Mouse (Mus musculus) liver, embryonic 14.5 days (tissue): Measurements from ENCODE around the gene Hemk1. TPM values are rescaled to one million over a fixed set of nuclear protein-coding genes. Genes with fewer than 3 reads are reported as not detected.

Source experiments
- ATAC-seq: fragments of 200-750 bp; cut with Nextera tagmentation; 2 replicates; pipeline ENCODE4 v1.8.0; 2017; ENCODE audit warnings: moderate number of reproducible peaks, mild to moderate bottlenecking, moderate library complexity; ENCODE audit not compliant: insufficient read depth
- DNase-seq, 3 experiments: peaks; one replicate each; pipeline ENCODE4 v3.0.0-alpha.2; 2012 to 2013; ENCODE audit warnings: low read depth in 3 of 3, low spot score in 3 of 3
- H3K27ac ChIP-seq: fragments of 300-500 bp; sonication (generic); 2 replicates; pipeline ENCODE4 v1.5.1; 2014; ENCODE audit warnings: moderate library complexity, mild to moderate bottlenecking, control low read depth, inconsistent platforms
- H3K27me3 ChIP-seq: fragments of 300-500 bp; sonication (generic); 2 replicates; pipeline ENCODE4 v1.6.1; 2014; ENCODE audit warnings: mild to moderate bottlenecking, low read length, moderate library complexity; ENCODE audit not compliant: control insufficient read depth, insufficient read depth
- H3K36me3 ChIP-seq: fragments of 300-500 bp; sonication (generic); replicated peaks from 2 replicates; pipeline ENCODE4 v1.6.1; 2014; ENCODE audit warnings: low read depth; ENCODE audit not compliant: control insufficient read depth, insufficient read depth
- H3K4me1 ChIP-seq, 2 experiments: fragments of 200-500 bp in 1 of 2; fragments of 300-500 bp in 1 of 2; sonication (generic) in 1 of 2; replicated peaks; 2 replicates each; pipeline ENCODE4 v1.6.1; 2012 to 2014; ENCODE audit warnings: antibody characterized with exemption in 1 of 2, inconsistent platforms in 1 of 2, low read length in 1 of 2; ENCODE audit not compliant: control insufficient read depth in 2 of 2, insufficient read depth in 2 of 2
- H3K4me2 ChIP-seq: fragments of 300-500 bp; sonication (generic); 2 replicates; pipeline ENCODE4 v1.6.1; 2014; ENCODE audit warnings: low read depth, mild to moderate bottlenecking, control low read depth, moderate library complexity
- H3K4me3 ChIP-seq, 2 experiments: fragments of 200-500 bp in 1 of 2; fragments of 300-500 bp in 1 of 2; sonication (generic) in 1 of 2; 2 replicates each; pipeline ENCODE4 v1.5.1; 2012 to 2014; ENCODE audit warnings: low read depth in 2 of 2, low read length in 2 of 2, mild to moderate bottlenecking in 2 of 2, control low read depth in 1 of 2, inconsistent platforms in 1 of 2, moderate library complexity in 1 of 2; ENCODE audit not compliant: insufficient read depth in 1 of 2
- H3K9ac ChIP-seq: fragments of 300-500 bp; sonication (generic); replicated peaks from 2 replicates; pipeline ENCODE4 v1.6.1; 2014; ENCODE audit warnings: mild to moderate bottlenecking, control low read depth, moderate library complexity
- H3K9me3 ChIP-seq: fragments of 300-500 bp; sonication (generic); 2 replicates; pipeline ENCODE4 v1.6.1; 2016; ENCODE audit warnings: low read length, mixed read lengths; ENCODE audit not compliant: control insufficient read depth
- CTCF ChIP-seq: IDR thresholded peaks from 2 replicates; pipeline ENCODE4 v1.5.1; 2016; ENCODE audit warnings: antibody characterized with exemption, low read depth, control low read depth
- EP300 ChIP-seq: IDR thresholded peaks from 2 replicates; pipeline ENCODE4 v1.6.1; 2016; ENCODE audit warnings: antibody characterized with exemption, low read depth
- WGBS: fragments of 180-500 bp; shearing (Covaris S2); extraction: QIAGEN DNeasy Blood & Tissue Kit; methylation state at CpG from one replicate; pipeline ENCODE4 v1.1.7; 2014; ENCODE audit not compliant: insufficient replicate concordance; 5-methylcytosine and 5-hydroxymethylcytosine counted together
- polyA plus RNA-seq, 2 experiments: library from polyadenylated mRNA; depleted of rRNA in 1 of 2; stranded (reverse) in 1 of 2; unstranded in 1 of 2; fragments of >200 nt; fragmentation: Nextera tagmentation in 1 of 2; extraction: Ambion mirVana in 1 of 2; gene quantifications; 2 replicates each; pipeline versions ENCODE4 v1.2.1 to v1.2.3; 2012 to 2014

The Hemk1 gene
- polyA plus RNA-seq, 2 experiments: 2.2 to 3.3 TPM

GRCm38 (mm10) chr9:107298876-107299275, 39.3 kb downstream of the Hemk1 start:
- Histone ChIP-seq H3K9me3 (no peaks in the 10 kb centered on the region), H3K36me3 (peaks cover 15% of the 10 kb centered on the region), H3K4me1 (peaks cover 36 to 63% of the 10 kb centered on the region in 2 experiments), H3K27me3 (no peaks in the 10 kb centered on the region), H3K27ac (peak overlapping the region; percentile 68), H3K9ac (peak overlapping the region; percentile 91), H3K4me2 (peak overlapping the region; percentile 84), H3K4me3 (peak overlapping the region; percentile 61 to 91)
- 77% methylated on average over 6 of the region's 6 CpGs for WGBS
- TF ChIP-seq CTCF (no peak), EP300 (no peak)
- ATAC-seq: no peak
- no peak for DNase-seq

DNA sequence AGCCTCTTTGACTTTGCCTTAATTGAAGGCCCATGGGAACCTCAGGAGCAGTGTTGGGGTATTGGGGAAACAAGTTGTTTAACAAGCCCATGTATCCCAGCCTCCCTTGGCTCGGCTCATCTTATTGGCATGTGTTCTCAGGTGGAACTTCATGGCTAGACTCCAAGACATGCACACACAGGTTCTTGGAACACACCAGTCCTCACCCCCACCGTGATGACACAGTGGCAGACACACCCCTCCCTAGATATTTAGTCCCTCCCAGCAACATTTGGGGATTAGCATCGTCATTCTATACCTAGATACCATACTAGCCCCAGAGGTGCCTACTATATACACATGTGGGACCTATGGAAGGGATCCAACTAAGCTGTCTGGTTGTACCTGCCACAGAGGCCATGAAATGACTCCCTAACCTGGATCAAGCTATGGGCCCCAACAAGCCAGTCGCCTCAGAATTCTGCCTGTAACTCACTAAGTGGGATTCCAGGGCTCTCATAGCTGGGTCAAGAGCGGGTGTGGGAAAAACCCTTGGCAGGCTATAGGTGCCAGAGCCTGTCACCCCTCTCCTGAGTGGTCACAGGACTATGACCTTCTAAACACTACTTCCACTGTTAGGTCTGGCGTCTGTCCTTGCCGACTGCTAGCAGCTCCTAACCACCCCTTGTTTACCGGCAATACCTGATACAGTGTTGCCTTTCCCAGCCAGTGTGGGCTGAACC, 39.9 kb downstream of the Hemk1 start:
- H3K4me3 ChIP-seq: peak overlapping the region; percentile 75 to 91
- peaks cover 1% of the 10 kb centered on the region; the same call in 1 of the 2 replicates for H3K27me3 ChIP-seq
- WGBS: 57% methylated on average over 8 of the region's 8 CpGs
- no peaks in the 10 kb centered on the region for H3K9me3 ChIP-seq
- peak overlapping the region; percentile 84 for H3K4me2 ChIP-seq
- peak overlapping the region; percentile 91 for H3K9ac ChIP-seq
- DNase-seq (peak; percentile 52 to 81 (median 61)), ATAC-seq (peak; percentile 52)
- peaks cover 15% of the 10 kb centered on the region for H3K36me3 ChIP-seq
- H3K4me1 ChIP-seq: peaks cover 36 to 56% of the 10 kb centered on the region in 2 experiments
- no peak for TF ChIP-seq EP300
- TF ChIP-seq CTCF: no peak
- H3K27ac ChIP-seq: peak overlapping the region; percentile 68

DNA sequence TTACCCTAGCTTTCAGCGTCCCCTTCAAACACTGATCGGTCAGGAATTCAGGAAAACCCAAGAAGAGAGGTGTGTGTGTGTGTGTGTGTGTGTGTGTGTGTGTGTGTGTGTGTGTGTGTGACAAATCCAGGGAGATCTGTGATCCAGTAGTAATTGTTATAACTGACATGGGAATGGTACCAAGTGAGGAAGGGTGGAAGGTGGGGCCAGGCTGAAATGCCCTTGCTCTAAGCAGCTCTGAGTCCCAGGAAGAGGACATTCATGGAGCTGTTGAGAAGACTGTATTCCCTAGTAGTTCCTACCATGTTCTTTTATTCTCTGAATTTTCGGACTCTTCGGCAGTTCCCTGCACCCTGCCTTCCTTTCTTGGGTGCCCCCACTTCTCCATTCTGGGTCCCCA, 40.5 kb downstream of the Hemk1 start:
- Histone ChIP-seq H3K4me3 (peak overlapping the region; percentile 75 to 91), H3K4me2 (peak overlapping the region; percentile 84), H3K4me1 (peaks cover 36 to 52% of the 10 kb centered on the region in 2 experiments), H3K36me3 (peaks cover 15% of the 10 kb centered on the region), H3K27me3 (peaks cover 3% of the 10 kb centered on the region; the same call in 1 of the 2 replicates), H3K27ac (peak overlapping the region; percentile 68), H3K9me3 (no peaks in the 10 kb centered on the region), H3K9ac (peak overlapping the region; percentile 91)
- no peak for ATAC-seq
- 76% methylated on average over 4 of the region's 4 CpGs for WGBS
- DNase-seq: no peak
- TF ChIP-seq EP300 (no peak), CTCF (no peak)

DNA sequence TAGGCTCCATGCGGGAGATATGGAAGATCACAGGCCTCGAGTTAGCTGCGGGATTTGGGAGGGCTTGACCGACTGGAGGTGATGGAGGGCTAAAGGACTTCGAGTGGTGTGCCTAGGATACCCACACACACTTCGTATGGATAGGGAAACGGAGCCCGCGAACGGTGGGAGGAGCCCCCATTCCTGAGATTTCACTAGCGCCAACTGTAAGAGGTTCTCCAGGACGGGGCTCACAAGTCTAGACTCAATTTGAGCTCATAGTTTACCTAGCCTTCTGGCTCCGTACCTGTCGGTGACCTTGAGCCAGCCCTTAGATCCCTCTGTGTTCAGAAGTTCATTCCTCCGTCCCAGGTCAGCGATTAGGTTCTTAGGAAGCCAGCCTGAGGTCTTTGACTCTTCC, 41.1 kb downstream of the Hemk1 start:
- no peak for TF ChIP-seq EP300
- no peak for TF ChIP-seq CTCF
- H3K4me3 ChIP-seq: peak overlapping the region; percentile 75 to 91
- peak overlapping the region; percentile 68 for H3K27ac ChIP-seq
- H3K4me2 ChIP-seq: peak overlapping the region; percentile 84
- ATAC-seq (peak; percentile 0; the same call in 1 of the 2 replicates), DNase-seq (no peak)
- H3K9ac ChIP-seq: peak overlapping the region; percentile 91
- H3K4me1 ChIP-seq: peaks cover 36 to 46% of the 10 kb centered on the region in 2 experiments
- 13% methylated on average over 16 of the region's 16 CpGs for WGBS
- no peaks in the 10 kb centered on the region for H3K9me3 ChIP-seq
- peaks cover 12% of the 10 kb centered on the region for H3K36me3 ChIP-seq
- H3K27me3 ChIP-seq: peaks cover 3% of the 10 kb centered on the region; the same call in 1 of the 2 replicates

DNA sequence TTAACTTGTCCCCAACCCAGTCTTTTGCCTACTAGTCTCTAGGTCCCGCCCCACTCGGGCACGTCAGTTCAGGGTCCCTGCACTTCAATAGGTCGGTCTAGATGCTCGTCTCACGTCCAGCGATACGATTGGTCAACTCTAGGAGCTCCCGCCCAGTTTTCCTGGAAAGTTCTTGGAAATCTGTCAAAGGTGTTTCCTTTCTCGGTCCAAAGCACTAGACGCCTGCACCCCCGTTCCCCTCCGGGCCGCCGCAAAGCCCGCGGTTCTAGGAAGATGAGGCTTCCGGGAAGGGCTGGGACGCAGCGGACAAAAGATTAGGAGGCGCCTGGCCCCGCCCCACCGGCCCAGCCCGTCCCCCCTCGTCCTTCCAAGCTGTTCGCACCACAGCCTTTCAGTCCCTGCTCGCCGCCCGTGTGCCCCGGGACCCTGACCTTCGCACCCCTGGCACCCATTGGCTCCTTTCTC, 41.6 kb downstream of the Hemk1 start:
- TF ChIP-seq EP300: peak; percentile 38
- no peak for TF ChIP-seq CTCF
- WGBS: under 1% methylated on average over 31 of the region's 31 CpGs
- ATAC-seq: peak; percentile 91
- peak overlapping the region; percentile 68 for H3K27ac ChIP-seq
- peak overlapping the region; percentile 91 for H3K9ac ChIP-seq
- peaks cover 8% of the 10 kb centered on the region for H3K36me3 ChIP-seq
- H3K27me3 ChIP-seq: peaks cover 3% of the 10 kb centered on the region; the same call in 1 of the 2 replicates
- DNase-seq: peak; percentile 94 to 99 (median 96)
- peak overlapping the region; percentile 75 to 91 for H3K4me3 ChIP-seq
- H3K4me1 ChIP-seq: peaks cover 31 to 41% of the 10 kb centered on the region in 2 experiments
- peak overlapping the region; percentile 84 for H3K4me2 ChIP-seq
- H3K9me3 ChIP-seq: no peaks in the 10 kb centered on the region
